Mouse (Mus musculus) pancreas, adult 10 weeks (tissue): Measurements from ENCODE around the gene Ndufa12. TPM values are rescaled to one million over a fixed set of nuclear protein-coding genes. Genes with fewer than 3 reads are reported as not detected.

Experiments
- polyA plus RNA-seq: library from polyadenylated mRNA; stranded (reverse); fragments of 350-450 nt; fragmentation: Illumina TruSeq; extraction: RNeasy Lipid Tissue Mini Kit (QIAGEN cat#74804); gene quantifications from one replicate; pipeline ENCODE4 v1.2.3, GENCODE M21; 2015; ENCODE audit warnings: low read depth, low replicate concordance; ENCODE audit not compliant: insufficient read depth

The Ndufa12 gene
- polyA plus RNA-seq = 40.7 TPM

GRCm38 (mm10) chr10:94198482-94199405 is at the start of gene Ndufa12:
Gene Ndufa12 (plus strand): TSS chr10:94198720.

Other genes starting within 250 kb of the Ndufa12 start
- 4.4 TPM for gene Vezt, start 162.9 kb upstream of the Ndufa12 start, polyA plus RNA-seq
- 2.3 TPM for gene Fgd6, start 162.7 kb upstream of the Ndufa12 start, polyA plus RNA-seq
- gene Nr2c1, start 50.7 kb upstream of the Ndufa12 start, polyA plus RNA-seq = 1.7 TPM
- gene Gm4792, start 100.0 kb downstream of the Ndufa12 start, polyA plus RNA-seq = not detected
- gene Tmcc3, start 113.2 kb downstream of the Ndufa12 start, polyA plus RNA-seq = 6.1 TPM